Mouse (Mus musculus) layer of hippocampus, adult 2 months (tissue): ENCODE data around the gene Lgals7. TPM values are rescaled to one million over a fixed set of nuclear protein-coding genes. Genes with fewer than 3 reads are reported as not detected.
A peak's percentile ranks its signal among the peaks of the same experiment; 100 is the strongest.
"Not testable (repeated sequence)": the region's sequence is repeated elsewhere in the genome, so short reads cannot be mapped to it uniquely, and the experiment has no call there.

Experiments
- DNase-seq, 2 experiments: peaks; one replicate each; pipeline ENCODE4 v3.0.0; 2022; ENCODE audit warnings: low spot score in 2 of 2
- H3K27ac ChIP-seq: fragments of 200-600 bp; 2 replicates; pipeline ENCODE4 v1.8.1; 2022
- H3K4me3 ChIP-seq: fragments of 200-600 bp; 2 replicates; pipeline ENCODE4 v1.8.1; 2022; ENCODE audit warnings: mild to moderate bottlenecking
- CTCF ChIP-seq: fragments of 200-600 bp; conservative IDR thresholded peaks from 2 replicates; pipeline ENCODE4 v1.8.1; 2022; ENCODE audit warnings: antibody characterized with exemption, mild to moderate bottlenecking, moderate library complexity
- total RNA-seq, 2 experiments: library from RNA; stranded (reverse); gene quantifications; 2 replicates each; pipeline ENCODE4 v1.2.3; 2021

The Lgals7 gene
- total RNA-seq, 2 experiments from 2014 or later, result not detected

GRCm38 (mm10) chr7:28836936-28837335, 26.7 kb upstream of the Lgals7 start:
- no peak overlapping the region for H3K27ac ChIP-seq
- no peak for TF ChIP-seq CTCF
- DNase-seq, result no peak
- H3K4me3 ChIP-seq, result no peak overlapping the region

- no peak overlapping the region for H3K4me3 ChIP-seq
- TF ChIP-seq CTCF, result no peak
- no peak overlapping the region for H3K27ac ChIP-seq
- no peak for DNase-seq
Measured at GRCm38 (mm10) chr7:28838331-28838730, 25.3 kb upstream of the Lgals7 start.

- Histone ChIP-seq H3K27ac (no peak overlapping the region), H3K4me3 (no peak overlapping the region)
- TF ChIP-seq CTCF, result no peak
- no peak for DNase-seq
Measured at GRCm38 (mm10) chr7:28847273-28847672, 16.4 kb upstream of the Lgals7 start.

GRCm38 (mm10) chr7:28849700-28850236, 13.9 kb upstream of the Lgals7 start:
- no peak for TF ChIP-seq CTCF
- no peak for DNase-seq
- H3K27ac ChIP-seq, result no peak overlapping the region
- no peak overlapping the region for H3K4me3 ChIP-seq

- no peak for DNase-seq
- Histone ChIP-seq H3K27ac (no peak overlapping the region), H3K4me3 (no peak overlapping the region)
- no peak for TF ChIP-seq CTCF
Measured at GRCm38 (mm10) chr7:28850642-28851041, 13.0 kb upstream of the Lgals7 start.

- Histone ChIP-seq H3K27ac (no peak overlapping the region), H3K4me3 (no peak overlapping the region)
- TF ChIP-seq CTCF, result no peak
- DNase-seq, result no peak
Measured at GRCm38 (mm10) chr7:28859953-28860352, 3.7 kb upstream of the Lgals7 start.

GRCm38 (mm10) chr7:28860898-28861297, 2.8 kb upstream of the Lgals7 start:
- DNase-seq, result no peak
- TF ChIP-seq CTCF, result peak; percentile 55
- no peak overlapping the region for H3K4me3 ChIP-seq
- no peak overlapping the region for H3K27ac ChIP-seq

GRCm38 (mm10) chr7:28862817-28863499, 695 bp upstream of the Lgals7 start:
- no peak overlapping the region for H3K27ac ChIP-seq
- DNase-seq, result peak; percentile 19 to 48
- TF ChIP-seq CTCF, result no peak

GRCm38 (mm10) chr7:28864288-28864750, 666 bp downstream of the Lgals7 start:
- Histone ChIP-seq H3K4me3 (no peak overlapping the region), H3K27ac (no peak overlapping the region)
- no peak for TF ChIP-seq CTCF
- peak in 1 of 2 experiments; percentile 18 for DNase-seq

More at GRCm38 (mm10) chr7:28862817-28863499, 695 bp upstream of the Lgals7 start:
- no peak overlapping the region for H3K4me3 ChIP-seq

GRCm38 (mm10) chr7:28865481-28866300, 2.0 kb downstream of the Lgals7 start:
- peak; percentile 41 for TF ChIP-seq CTCF
- DNase-seq, result peak; percentile 65 to 71
- H3K27ac ChIP-seq, result peak overlapping the region; percentile 44
- peak overlapping the region; percentile 41 for H3K4me3 ChIP-seq

- TF ChIP-seq CTCF, result no peak
- no peak for DNase-seq
- Histone ChIP-seq H3K4me3 (no peak overlapping the region), H3K27ac (no peak overlapping the region)
Measured at GRCm38 (mm10) chr7:28866769-28867507, 3.3 kb downstream of the Lgals7 start.

GRCm38 (mm10) chr7:28867508-28868340, 4.1 kb downstream of the Lgals7 start:
- not testable (repeated sequence) for H3K27ac ChIP-seq
- TF ChIP-seq CTCF, result peak; percentile 82
- DNase-seq, result peak; percentile 17 to 73
- H3K4me3 ChIP-seq, result peak overlapping the region; percentile 36; the same call in 1 of the 2 replicates
